Mouse (Mus musculus): ENCODE measurements around the gene Gpr149.

Gene Gpr149

DNA sequence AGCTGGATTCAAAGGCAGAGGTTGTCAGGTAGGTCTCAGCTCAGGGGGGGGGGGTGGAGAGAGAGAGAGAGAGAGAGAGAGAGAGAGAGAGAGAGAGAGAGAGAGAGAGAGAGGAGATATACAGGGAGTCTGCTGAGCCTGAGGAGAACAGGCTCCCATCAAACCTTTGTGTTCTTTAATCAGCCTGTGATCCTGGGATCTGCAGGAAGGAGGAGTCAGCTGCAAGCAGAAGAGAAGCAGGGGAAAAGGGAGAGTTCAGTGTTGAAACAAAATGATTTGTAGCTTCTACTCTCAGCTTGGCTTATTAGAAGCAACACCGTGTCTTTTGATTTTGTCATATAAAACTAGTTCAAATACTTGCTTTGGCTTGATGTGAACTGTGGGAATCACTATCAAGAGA is at the start of gene Gpr149:
TSS of gene Gpr149 (minus strand) at position 168 of the 400 bp plus-strand sequence.
- no peak for DNase-seq

- no peak for DNase-seq
These were observed 45.6 kb upstream of the Gpr149 start for GRCm38 (mm10) chr3:62650551-62650950.

DNA sequence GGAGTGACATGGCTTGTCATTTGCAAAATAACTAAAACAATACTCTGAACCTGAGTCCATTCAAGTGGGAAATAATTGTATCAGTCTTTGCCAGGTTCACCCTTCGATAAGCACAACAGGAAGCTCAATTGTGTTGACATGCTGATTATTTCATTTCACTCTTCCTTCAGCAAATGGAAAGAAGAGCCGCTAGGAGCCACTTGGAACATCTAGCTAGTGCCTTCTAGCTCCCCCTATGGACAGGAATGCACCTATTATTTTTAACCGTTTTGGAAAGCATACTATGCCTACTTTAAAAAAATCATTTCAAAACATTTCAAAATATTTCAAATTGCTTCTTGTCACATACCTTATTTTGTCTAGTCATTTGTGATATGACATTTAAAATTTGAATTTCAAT is 5.9 kb upstream of the Gpr149 start:
- no peak for DNase-seq

DNA sequence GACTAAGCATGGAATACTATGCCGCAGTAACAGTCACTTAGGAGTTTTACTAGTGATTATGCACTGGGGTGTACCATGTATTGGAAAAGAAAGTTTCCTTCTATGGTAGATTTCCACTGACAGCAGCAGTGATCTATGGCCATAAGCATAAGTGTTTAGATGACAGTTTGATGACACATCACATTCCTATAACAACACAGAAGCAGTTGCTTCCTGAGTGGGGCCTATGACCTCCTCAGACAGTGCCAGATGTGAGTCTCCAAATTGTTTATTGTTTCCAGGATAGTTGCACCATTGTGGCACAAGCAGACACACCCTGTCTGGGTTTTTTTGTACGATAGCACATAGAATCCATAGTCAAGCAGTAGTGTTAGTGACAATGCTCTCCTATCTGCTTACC is 991 bp upstream of the Gpr149 start:
- DNase-seq, result no peak

DNA sequence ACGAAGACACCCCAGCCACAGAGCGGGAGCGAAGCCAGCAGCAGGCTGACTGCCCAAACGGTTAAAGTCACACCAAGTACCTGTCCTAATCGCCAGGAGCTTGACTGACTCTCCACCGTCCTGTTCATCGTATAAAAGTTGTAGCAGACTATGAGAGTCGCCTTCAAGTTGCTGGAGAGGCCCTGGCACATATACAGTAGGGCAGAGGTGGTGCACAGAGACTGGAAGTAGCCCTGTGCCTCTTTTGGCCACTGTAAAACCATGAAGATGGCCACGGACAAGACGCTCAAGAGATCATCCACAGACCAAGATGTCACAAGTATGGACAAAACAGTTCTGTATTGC is 921 bp downstream of the Gpr149 start:
- DNase-seq, result no peak

DNA sequence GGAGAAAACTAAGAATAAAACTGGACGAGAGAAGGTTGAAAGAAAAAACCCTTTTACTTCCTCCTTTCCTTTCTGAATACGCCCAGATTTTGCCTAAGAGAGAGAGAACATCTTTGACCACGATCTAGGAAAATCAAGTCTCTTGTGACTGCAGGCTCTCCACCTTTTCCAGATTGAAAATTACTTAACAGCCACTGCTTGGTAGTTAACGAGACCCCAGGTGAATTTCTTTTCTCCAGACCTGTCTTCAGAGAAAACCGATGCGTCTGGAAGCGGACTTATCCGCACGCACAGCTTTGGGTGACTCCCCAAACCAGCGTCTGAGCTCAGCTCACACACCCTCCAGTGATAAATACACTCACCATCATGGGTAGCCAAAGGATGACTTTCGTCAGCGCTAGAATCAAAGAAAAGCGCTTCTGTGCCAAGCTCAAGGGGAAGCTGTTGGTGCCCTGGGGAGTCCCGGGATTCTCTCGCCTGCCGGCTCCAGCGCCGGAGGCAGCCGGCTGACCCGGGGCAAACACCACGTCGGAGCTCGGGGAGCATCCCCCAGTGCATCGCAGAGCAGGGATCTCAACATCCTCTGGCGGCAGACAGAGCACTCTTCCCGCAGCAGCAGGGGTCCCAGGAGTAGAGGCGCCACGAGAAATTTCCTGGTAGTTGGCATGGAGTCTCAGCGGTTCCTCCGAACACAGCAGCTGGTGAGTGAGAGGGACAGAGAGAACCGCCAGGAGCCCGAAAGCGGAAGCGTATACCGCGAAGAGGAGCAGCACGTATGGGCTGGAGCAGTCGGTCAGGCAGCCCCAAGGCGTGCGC is 1.5 kb downstream of the Gpr149 start:
- DNase-seq, result no peak

- no peak for DNase-seq
These were observed 2.5 kb downstream of the Gpr149 start for GRCm38 (mm10) chr3:62602466-62602865.

GRCm38 (mm10) chr3:62594842-62595241 is 10.1 kb downstream of the Gpr149 start:
- DNase-seq, result peak; percentile 2

GRCm38 (mm10) chr3:62585072-62585471 is 19.9 kb downstream of the Gpr149 start:
- no peak for DNase-seq

DNA sequence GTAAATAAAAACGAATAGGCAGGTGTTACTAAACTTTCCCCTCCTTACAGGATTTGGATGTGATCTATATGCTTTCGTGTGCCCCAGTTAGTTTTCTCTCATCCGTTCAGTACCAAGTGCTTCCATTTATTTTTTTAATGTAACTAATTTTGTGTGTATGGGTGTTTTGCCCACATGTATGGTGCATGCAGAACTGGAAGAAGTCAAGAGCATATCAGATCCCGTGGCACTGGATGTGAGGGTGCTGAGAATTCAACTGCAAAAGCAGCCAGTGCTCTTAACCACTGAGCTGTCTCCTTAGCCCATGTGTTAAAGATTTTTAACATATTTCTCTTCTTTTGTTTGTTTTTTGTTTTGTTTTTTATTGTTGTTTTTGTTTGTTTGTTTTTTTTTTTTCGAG is 77.3 kb downstream of the Gpr149 start:
- DNase-seq, result no peak

DNA sequence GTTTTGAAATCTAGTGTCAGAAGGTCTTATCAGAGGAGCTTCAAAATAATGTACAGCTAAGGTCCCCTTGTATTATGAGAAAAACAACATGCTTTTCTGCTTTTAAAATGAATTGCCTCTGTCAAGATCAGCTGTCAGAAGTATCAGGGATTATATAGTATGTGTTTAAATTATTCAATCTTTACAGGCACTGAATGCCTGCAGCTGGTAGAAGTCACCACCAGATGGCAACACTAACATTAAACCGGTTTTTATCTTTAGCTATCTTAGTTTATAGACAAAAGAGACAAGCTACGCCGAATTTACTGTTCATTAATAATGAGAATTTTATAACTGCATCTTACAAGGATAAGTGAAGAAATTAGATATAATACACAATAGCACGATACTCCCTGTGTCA is 77.8 kb downstream of the Gpr149 start:
- no peak for DNase-seq

- DNase-seq, result no peak
These were observed 97.7 kb downstream of the Gpr149 start for GRCm38 (mm10) chr3:62507206-62507647.

DNA sequence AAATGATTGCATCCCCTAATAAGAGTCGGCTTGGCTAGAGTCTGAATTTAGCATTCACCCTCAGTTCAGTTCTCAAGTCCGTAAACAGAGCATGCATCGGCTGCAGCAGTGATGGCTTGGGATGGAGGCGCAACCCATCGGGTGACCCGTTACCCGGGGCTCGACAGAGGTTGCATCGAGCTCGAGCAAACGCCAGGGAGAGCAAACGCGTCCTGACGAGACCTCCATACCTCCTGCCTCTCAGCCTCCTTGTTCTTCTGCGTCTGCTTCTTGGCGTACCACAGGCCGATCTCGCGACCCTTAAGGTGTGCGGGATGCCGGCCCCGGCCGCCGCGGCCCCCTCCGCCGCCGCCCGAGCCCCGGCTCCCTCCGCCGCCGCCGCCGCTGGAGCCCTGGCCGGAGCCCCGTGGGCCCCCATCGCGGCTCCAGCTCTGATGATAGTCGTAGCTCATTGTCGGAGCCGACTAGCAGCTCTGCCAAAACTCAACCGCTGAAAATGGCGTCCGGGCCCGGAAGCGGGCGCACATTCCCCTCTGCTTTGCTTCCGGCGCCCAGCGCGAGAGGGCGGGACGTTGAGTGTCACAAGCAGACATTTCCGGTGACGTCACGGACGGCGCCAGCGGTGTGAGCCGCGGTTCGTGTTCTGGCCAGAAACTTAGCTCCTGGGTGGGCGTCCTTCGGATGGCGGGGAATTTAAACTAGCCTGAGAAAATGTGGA is 98.3 kb downstream of the Gpr149 start, which contains the start of gene Dhx36:
TSS of gene Dhx36 (minus strand) at position 517 of the 718 bp plus-strand sequence.
- DNase-seq, result peak; percentile 97

GRCm38 (mm10) chr3:62505166-62505900 is 99.6 kb downstream of the Gpr149 start:
- DNase-seq, result no peak

DNA sequence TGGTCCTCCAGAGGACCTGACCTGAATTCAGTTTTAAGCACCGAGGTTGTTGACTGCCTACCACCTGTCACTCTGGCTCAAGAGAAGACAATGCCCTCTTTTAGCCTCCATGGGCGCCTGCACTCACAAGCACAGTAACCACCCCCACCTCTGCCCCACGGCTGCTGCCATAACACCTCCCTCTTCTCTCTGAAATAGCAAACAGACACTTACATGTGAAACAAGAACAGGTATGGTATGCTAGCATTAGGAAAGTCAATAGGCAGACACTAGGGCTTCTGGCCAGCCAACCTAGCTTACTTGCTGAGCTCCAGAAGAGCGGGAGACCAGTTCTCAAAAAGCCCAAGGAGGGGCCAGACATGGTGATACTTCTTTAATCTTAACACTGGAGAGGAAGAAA is 105.6 kb downstream of the Gpr149 start:
- no peak for DNase-seq

DNA sequence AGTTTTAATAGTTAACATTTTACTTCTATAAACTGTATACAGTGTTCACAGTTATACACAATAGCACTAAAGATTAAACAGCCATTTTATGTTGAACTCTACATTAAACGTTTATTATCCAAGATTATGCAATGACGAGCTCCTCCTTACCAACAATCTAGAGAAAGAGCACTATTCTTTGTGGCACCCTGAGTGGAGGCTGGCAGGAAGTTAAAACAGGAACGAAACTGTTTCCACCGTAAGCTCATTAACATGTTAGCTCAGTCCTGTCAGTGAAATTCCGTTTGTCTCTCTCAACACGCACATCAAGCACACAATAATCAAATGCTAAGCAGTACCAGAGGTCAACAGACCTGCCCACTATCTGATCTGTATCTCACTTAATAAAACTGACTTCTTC is 112.4 kb downstream of the Gpr149 start:
- DNase-seq, result no peak

- no peak for DNase-seq
These were observed 120.6 kb downstream of the Gpr149 start for GRCm38 (mm10) chr3:62484340-62484739.
